Mouse (Mus musculus) forelimb bud, embryonic 11.5 days (tissue): Measurements from ENCODE around the gene Gli3.

Experiments
- DNase-seq: peaks from one replicate; pipeline ENCODE4 v3.0.0-alpha.2; 2012; ENCODE audit warnings: low read depth, low spot score

The Gli3 gene

GRCm38 (mm10) chr13:15721446-15721845 is 258.4 kb downstream of the Gli3 start:
- DNase-seq: no peak

- no peak for DNase-seq
These were observed 259.8 kb downstream of the Gli3 start for GRCm38 (mm10) chr13:15722766-15723379.

GRCm38 (mm10) chr13:15724723-15725122 is 261.7 kb downstream of the Gli3 start:
- no peak for DNase-seq

- no peak for DNase-seq
These were observed 278.7 kb downstream of the Gli3 start for GRCm38 (mm10) chr13:15741771-15742170.

GRCm38 (mm10) chr13:15742308-15742707 is 279.3 kb downstream of the Gli3 start:
- DNase-seq: no peak

- no peak for DNase-seq
These were observed 279.7 kb downstream of the Gli3 start for GRCm38 (mm10) chr13:15742777-15743176.

- DNase-seq: peak; percentile 83
These were observed 296.0 kb downstream of the Gli3 start for GRCm38 (mm10) chr13:15758835-15759632.

- no peak for DNase-seq
These were observed 296.8 kb downstream of the Gli3 start for GRCm38 (mm10) chr13:15759633-15760441.

- no peak for DNase-seq
These were observed 299.3 kb downstream of the Gli3 start for GRCm38 (mm10) chr13:15762291-15762690.

- DNase-seq: peak; percentile 67
These were observed 299.9 kb downstream of the Gli3 start for GRCm38 (mm10) chr13:15762901-15763417.

- no peak for DNase-seq
These were observed 314.6 kb downstream of the Gli3 start for GRCm38 (mm10) chr13:15777624-15778023.
